1 mouse cellular context compared by ENCODE assay signal in genomic region chr11:101462583-101463440, GRCm38 (mm10).
TF ChIP-seq lines count a peak whose summit lies in the region.

No protein-coding gene starts in this region.

TF ChIP-seq in CH12.LX, 34 proteins besides CTCF, POLR2A, EP300 and RAD21:
- no peak for TF ChIP-seq USF2 (conservative IDR thresholded peaks at IDR 0.05; ENCODE audit: low read depth, low read length)
- no peak for TF ChIP-seq JUN (IDR thresholded peaks at IDR 0.05; ENCODE audit: insufficient read depth, low read depth, low read length)
- 0 out of 2 replicates have a peak, but pooled peaks have one; percentile 29 for TF ChIP-seq ZMIZ1 (IDR thresholded peaks at IDR 0.05; ENCODE audit: low read depth, low read length)
- no peak for TF ChIP-seq ELF1 (IDR thresholded peaks at IDR 0.05; ENCODE audit: low read depth, low read length)
- peak; percentile 67 for TF ChIP-seq BHLHE40 (IDR thresholded peaks at IDR 0.05; ENCODE audit: low read depth, low read length)
- TF ChIP-seq IRF4 (IDR thresholded peaks at IDR 0.05; ENCODE audit: low read depth, low read length): 0 out of 2 replicates have a peak, but pooled peaks have one; percentile 35
- peak; percentile 38; the same call in 1 of the 2 replicates for TF ChIP-seq TCF12 (IDR thresholded peaks at IDR 0.05; ENCODE audit: low read depth, low read length)
- peak; percentile 92 for TF ChIP-seq ZNF384 (IDR thresholded peaks at IDR 0.05; ENCODE audit: low read depth, low read length)
- TF ChIP-seq JUND (conservative IDR thresholded peaks at IDR 0.05; ENCODE audit: low read depth, low read length): peak; percentile 69
- TF ChIP-seq MAZ (IDR thresholded peaks at IDR 0.05; ENCODE audit: low read depth, low read length): no peak
- TF ChIP-seq SIN3A (IDR thresholded peaks at IDR 0.05; ENCODE audit: low read length): no peak
- TF ChIP-seq NELFE (IDR thresholded peaks at IDR 0.05; ENCODE audit: low read depth, low read length): no peak
- TF ChIP-seq MXI1 (IDR thresholded peaks at IDR 0.05; ENCODE audit: low read depth, low read length): peak; percentile 68
